Comparison of ENCODE assay signal across 16 mouse cellular contexts in the genomic region with DNA sequence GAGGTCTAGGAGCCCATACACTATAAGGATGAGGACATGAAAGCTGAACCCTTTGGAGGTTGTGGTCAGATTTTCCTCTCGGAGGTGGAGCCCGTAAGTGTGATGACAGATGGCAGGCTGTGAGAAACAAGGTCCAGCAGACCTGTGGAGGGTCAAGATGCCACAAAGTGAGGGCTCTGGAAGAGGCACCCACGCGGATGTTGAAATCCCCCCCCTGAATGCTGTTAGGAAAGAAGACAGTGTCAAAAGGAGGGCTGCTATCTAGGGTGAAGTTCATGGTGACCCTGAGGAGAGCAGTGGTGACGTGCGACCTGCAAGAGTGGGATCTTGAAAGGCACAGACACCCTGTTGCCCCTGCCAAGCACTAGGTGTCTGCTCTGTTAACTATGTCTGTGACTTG.
DNase-seq lines count a peak whose midpoint lies in the region; ATAC-seq and TF ChIP-seq lines count a peak whose summit lies in the region.
"Had no signal": no experiment of that assay in that cellular context is flagged by ENCODE, and none has a peak within 500 bp of the region (broad histone marks: within the 10 kb centered on the region; RNA-seq: fewer than 3 reads in every experiment).

No protein-coding gene starts in this region.

- WGBS in heart, embryonic 10.5 days: 53% methylated on average over 6 of the region's 6 CpGs
- WGBS in heart, embryonic 14.5 days: 39% methylated on average over 6 of the region's 6 CpGs
- WGBS in heart, adult 2 months: 60% methylated on average over 6 of the region's 6 CpGs
- 90% methylated on average over 6 of the region's 6 CpGs for WGBS in midbrain, embryonic 15.5 days
- WGBS in midbrain, postnatal 0 days: 87% methylated on average over 6 of the region's 6 CpGs
- 41% methylated on average over 6 of the region's 6 CpGs for WGBS in heart, postnatal 0 days

- no peaks in the 10 kb centered on the region for H3K79me2 ChIP-seq in heart, adult 2 months (replicated peaks; ENCODE audit: control insufficient read depth, insufficient read depth, low read length)

- TF ChIP-seq EP300 in heart, adult 2 months (IDR thresholded peaks at IDR 0.05; ENCODE audit: insufficient read depth, low read depth, low read length): no peak
- TF ChIP-seq EP300 in heart, postnatal 0 days (IDR thresholded peaks at IDR 0.05; ENCODE audit: low read depth): no peak

- H3K4me3 ChIP-seq in heart, embryonic 10.5 days: no peak overlapping the region
- H3K4me3 ChIP-seq in heart, embryonic 14.5 days (ENCODE audit: control insufficient read depth in 1 of 2, insufficient read depth in 1 of 2, low read depth in 1 of 2, low read length in 2 of 2): no peak overlapping the region
- H3K4me3 ChIP-seq in heart, adult 2 months: no peak overlapping the region
- H3K4me3 ChIP-seq in midbrain, embryonic 15.5 days: no peak overlapping the region
- no peak overlapping the region for H3K4me3 ChIP-seq in midbrain, postnatal 0 days (ENCODE audit: low read depth, low read length)
- no peak overlapping the region for H3K4me3 ChIP-seq in heart, postnatal 0 days (ENCODE audit: low read depth, low read length)
- H3K4me3 ChIP-seq: embryonic facial prominence, embryonic 15.5 days; erythroblast, embryonic 14.5 days; forebrain, embryonic 10.5 days; hindbrain, embryonic 13.5 days had no signal

- TF ChIP-seq POLR2A in heart, adult 2 months (IDR thresholded peaks at IDR 0.05; ENCODE audit: insufficient read depth, low read depth, low read length): no peak

- H3K9me3 ChIP-seq in heart, embryonic 10.5 days: no peaks in the 10 kb centered on the region
- H3K9me3 ChIP-seq in heart, embryonic 14.5 days (ENCODE audit: control insufficient read depth, low read length): no peaks in the 10 kb centered on the region
- no peaks in the 10 kb centered on the region for H3K9me3 ChIP-seq in midbrain, embryonic 15.5 days
- H3K9me3 ChIP-seq in midbrain, postnatal 0 days (ENCODE audit: low read length): no peaks in the 10 kb centered on the region
- no peaks in the 10 kb centered on the region for H3K9me3 ChIP-seq in heart, postnatal 0 days (replicated peaks; ENCODE audit: control insufficient read depth, low read length)
- H3K9me3 ChIP-seq: embryonic facial prominence, embryonic 15.5 days; forebrain, embryonic 10.5 days; hindbrain, embryonic 13.5 days had no signal

- H3K36me3 ChIP-seq in heart, embryonic 10.5 days: no peaks in the 10 kb centered on the region
- no peaks in the 10 kb centered on the region for H3K36me3 ChIP-seq in heart, embryonic 14.5 days (ENCODE audit: control insufficient read depth, insufficient read depth, low read length)
- H3K36me3 ChIP-seq in heart, adult 2 months (ENCODE audit: control insufficient read depth, insufficient read depth, low read length): no peaks in the 10 kb centered on the region
- H3K36me3 ChIP-seq in midbrain, embryonic 15.5 days (replicated peaks): no peaks in the 10 kb centered on the region
- no peaks in the 10 kb centered on the region for H3K36me3 ChIP-seq in midbrain, postnatal 0 days (ENCODE audit: insufficient read depth, low read length)
- no peaks in the 10 kb centered on the region for H3K36me3 ChIP-seq in heart, postnatal 0 days (replicated peaks; ENCODE audit: control insufficient read depth, insufficient read depth, low read length)
- H3K36me3 ChIP-seq: embryonic facial prominence, embryonic 15.5 days; forebrain, embryonic 10.5 days; hindbrain, embryonic 13.5 days had no signal

- H3K4me2 ChIP-seq in heart, embryonic 14.5 days (ENCODE audit: low read length): no peak overlapping the region
- H3K4me2 ChIP-seq in midbrain, embryonic 15.5 days: no peak overlapping the region
- no peak overlapping the region for H3K4me2 ChIP-seq in midbrain, postnatal 0 days (ENCODE audit: low read depth, low read length, poor library complexity, severe bottlenecking)
- H3K4me2 ChIP-seq in heart, postnatal 0 days (ENCODE audit: low read depth, low read length): no peak overlapping the region
- H3K4me2 ChIP-seq: embryonic facial prominence, embryonic 15.5 days; hindbrain, embryonic 13.5 days had no signal

- ATAC-seq in heart, embryonic 14.5 days (ENCODE audit: insufficient number of reproducible peaks, insufficient read depth, low FRiP score, low read depth): peak; percentile 42; the same call in 1 of the 2 replicates
- 0 out of 2 replicates have a peak, but pooled peaks have one; percentile 13 for ATAC-seq in midbrain, embryonic 15.5 days (replicated peaks)
- no peak for ATAC-seq in midbrain, postnatal 0 days (ENCODE audit: low FRiP score)
- ATAC-seq in heart, postnatal 0 days (ENCODE audit: insufficient read depth, low read depth): peak; percentile 10
- ATAC-seq: hindbrain, postnatal 0 days had no signal

- H3K4me1 ChIP-seq in heart, embryonic 10.5 days: peaks cover 22% of the 10 kb centered on the region; the same call in 1 of the 2 replicates
- H3K4me1 ChIP-seq in heart, embryonic 14.5 days (ENCODE audit: control insufficient read depth in 2 of 2, insufficient read depth in 2 of 2, low read length in 2 of 2): peaks cover 17 to 24% of the 10 kb centered on the region in 2 experiments
- no peaks in the 10 kb centered on the region; the same call in 1 of the 2 replicates for H3K4me1 ChIP-seq in heart, adult 2 months (ENCODE audit: control insufficient read depth, insufficient read depth, low read length)
- no peaks in the 10 kb centered on the region for H3K4me1 ChIP-seq in midbrain, embryonic 15.5 days
- no peaks in the 10 kb centered on the region for H3K4me1 ChIP-seq in midbrain, postnatal 0 days (ENCODE audit: insufficient read depth, low read length)
- H3K4me1 ChIP-seq in heart, postnatal 0 days (ENCODE audit: control insufficient read depth, insufficient read depth): 0 out of 2 replicates have a peak, but pooled peaks cover 6% of the 10 kb centered on the region
- H3K4me1 ChIP-seq: embryonic facial prominence, embryonic 15.5 days; hindbrain, embryonic 13.5 days had no signal

- intact Hi-C loops in heart, postnatal 14 days (cut with DNase I): loop anchor here (1.0 kb wide), 1 partner anchor 230 kb away; no protein-coding TSS in a partner anchor
- intact Hi-C loops in heart, adult 2 months (cut with DNase I): loop anchor here (1.0 kb wide), 1 partner anchor 230 kb away; no protein-coding TSS in a partner anchor

- TF ChIP-seq CTCF in heart, adult 2 months (IDR thresholded peaks at IDR 0.05): no peak
- no peak for TF ChIP-seq CTCF in midbrain, postnatal 0 days (IDR thresholded peaks at IDR 0.05)
- TF ChIP-seq CTCF in heart, postnatal 0 days (IDR thresholded peaks at IDR 0.05; ENCODE audit: low read depth): no peak

- peak; percentile 78 for DNase-seq in heart, embryonic 10.5 days (ENCODE audit: low spot score)
- no peak for DNase-seq in heart, postnatal 14 days
- no peak for DNase-seq in heart, adult 2 months
- DNase-seq in midbrain, postnatal 0 days (ENCODE audit: low spot score): no peak
- no peak for DNase-seq in heart, postnatal 0 days (ENCODE audit: low spot score)
- no peak for DNase-seq in frontal cortex, postnatal 25 days (ENCODE audit: low spot score in 2 of 2)
- DNase-seq: adrenal gland, postnatal 10 days; cerebellum, adult 11 months; gastrocnemius, postnatal 36 days had no signal

- no peaks in the 10 kb centered on the region for H3K27me3 ChIP-seq in heart, embryonic 10.5 days (ENCODE audit: insufficient read depth, poor library complexity, severe bottlenecking)
- no peaks in the 10 kb centered on the region for H3K27me3 ChIP-seq in heart, embryonic 14.5 days (ENCODE audit: control insufficient read depth, insufficient read depth, low read length)
- no peaks in the 10 kb centered on the region for H3K27me3 ChIP-seq in heart, adult 2 months (ENCODE audit: control insufficient read depth, insufficient read depth, low read length)
- H3K27me3 ChIP-seq in midbrain, embryonic 15.5 days (replicated peaks): no peaks in the 10 kb centered on the region
- H3K27me3 ChIP-seq in midbrain, postnatal 0 days (ENCODE audit: insufficient read depth, low read length): no peaks in the 10 kb centered on the region
- no peaks in the 10 kb centered on the region for H3K27me3 ChIP-seq in heart, postnatal 0 days (ENCODE audit: control insufficient read depth, insufficient read depth, low read length)
- H3K27me3 ChIP-seq: embryonic facial prominence, embryonic 15.5 days; hindbrain, embryonic 13.5 days had no signal

- no peak overlapping the region for H3K9ac ChIP-seq in heart, embryonic 14.5 days (ENCODE audit: low read length)
- H3K9ac ChIP-seq in heart, adult 2 months (ENCODE audit: low read depth, low read length): no peak overlapping the region
- no peak overlapping the region for H3K9ac ChIP-seq in midbrain, embryonic 15.5 days
- no peak overlapping the region for H3K9ac ChIP-seq in midbrain, postnatal 0 days (replicated peaks; ENCODE audit: low read length, poor library complexity, severe bottlenecking)
- H3K9ac ChIP-seq in heart, postnatal 0 days (replicated peaks; ENCODE audit: low read depth, low read length): no peak overlapping the region
- H3K9ac ChIP-seq: embryonic facial prominence, embryonic 15.5 days; hindbrain, embryonic 13.5 days had no signal

- no peak overlapping the region for H3K27ac ChIP-seq in heart, embryonic 10.5 days
- H3K27ac ChIP-seq in heart, embryonic 14.5 days (replicated peaks in 1 of 2; ENCODE audit: control insufficient read depth in 1 of 2, insufficient read depth in 1 of 2, low read depth in 2 of 2, low read length in 2 of 2): peak overlapping the region; percentile 17 to 57
- H3K27ac ChIP-seq in heart, adult 2 months: no peak overlapping the region
- H3K27ac ChIP-seq in midbrain, embryonic 15.5 days: no peak overlapping the region
- no peak overlapping the region for H3K27ac ChIP-seq in midbrain, postnatal 0 days (ENCODE audit: low read depth, low read length)
- no peak overlapping the region for H3K27ac ChIP-seq in heart, postnatal 0 days (ENCODE audit: low read depth)
- H3K27ac ChIP-seq: embryonic facial prominence, embryonic 15.5 days; forebrain, embryonic 10.5 days; hindbrain, embryonic 13.5 days; hindbrain, postnatal 0 days had no signal

Comparison
In these comparisons a context has a peak if more than half of its experiments do, and no peak if none do; other contexts are left out.
1. H3K27ac ChIP-seq: peak in heart, embryonic 14.5 days (2 of 2); none in heart, embryonic 10.5 days (single experiment), heart, adult 2 months (single experiment), midbrain, embryonic 15.5 days (single experiment), midbrain, postnatal 0 days (single experiment) and heart, postnatal 0 days (single experiment).